Mouse (Mus musculus) kidney, postnatal 0 days (tissue): ENCODE results near the gene Pcyt1b. TPM values are rescaled to one million over a fixed set of nuclear protein-coding genes. Genes with fewer than 3 reads are reported as not detected.

Source experiments
- ATAC-seq: fragments of 200-750 bp; cut with Nextera tagmentation; replicated peaks from 2 replicates; pipeline ENCODE4 v1.8.0; 2017; ENCODE audit warnings: low read depth, moderate number of reproducible peaks, moderate TSS enrichment, moderate library complexity; ENCODE audit not compliant: low FRiP score
- DNase-seq: peaks from one replicate; pipeline ENCODE4 v3.0.0-alpha.2; 2016; ENCODE audit warnings: low spot score
- H3K27ac ChIP-seq: fragments of 300-500 bp; sonication (generic); 2 replicates; pipeline ENCODE4 v1.5.1; 2014; ENCODE audit warnings: mild to moderate bottlenecking
- H3K27me3 ChIP-seq: fragments of 300-500 bp; sonication (generic); 2 replicates; pipeline ENCODE4 v1.6.1; 2014; ENCODE audit warnings: low read length, mixed read lengths; ENCODE audit not compliant: insufficient read depth
- H3K36me3 ChIP-seq: fragments of 300-500 bp; sonication (generic); 2 replicates; pipeline ENCODE4 v1.6.1; 2014; ENCODE audit warnings: low read length, mixed read lengths; ENCODE audit not compliant: insufficient read depth
- H3K4me1 ChIP-seq: fragments of 300-500 bp; sonication (generic); replicated peaks from 2 replicates; pipeline ENCODE4 v1.6.1; 2014; ENCODE audit warnings: antibody characterized with exemption, low read length, mixed read lengths; ENCODE audit not compliant: insufficient read depth
- H3K4me2 ChIP-seq: fragments of 300-500 bp; sonication (generic); 2 replicates; pipeline ENCODE4 v1.6.1; 2014; ENCODE audit warnings: mild to moderate bottlenecking, low read length, moderate library complexity, mixed read lengths
- H3K4me3 ChIP-seq: fragments of 300-500 bp; sonication (generic); replicated peaks from 2 replicates; pipeline ENCODE4 v1.5.1; 2014; ENCODE audit warnings: low read depth, low read length
- H3K9ac ChIP-seq: fragments of 300-500 bp; sonication (generic); 2 replicates; pipeline ENCODE4 v1.6.1; 2014; ENCODE audit warnings: low read depth, low read length
- H3K9me3 ChIP-seq: fragments of 300-500 bp; sonication (generic); replicated peaks from 2 replicates; pipeline ENCODE4 v1.6.1; 2016; ENCODE audit warnings: low read length, inconsistent platforms, mixed read lengths
- CTCF ChIP-seq: IDR thresholded peaks from 2 replicates; pipeline ENCODE4 v1.5.1; 2016; ENCODE audit warnings: antibody characterized with exemption, low read depth, mild to moderate bottlenecking, moderate library complexity
- WGBS: fragments of 180-500 bp; shearing (Covaris S2); extraction: QIAGEN DNeasy Blood & Tissue Kit; methylation state at CpG from one replicate; pipeline ENCODE4 v1.1.7; 2014; 5-methylcytosine and 5-hydroxymethylcytosine counted together
- polyA plus RNA-seq: library from polyadenylated mRNA; unstranded; fragments of >200 nt; fragmentation: Nextera tagmentation; extraction: Ambion mirVana; gene quantifications from 2 replicates; pipeline ENCODE4 v1.2.1, GENCODE M21; 2015

Gene Pcyt1b
- polyA plus RNA-seq, 1 experiment from 2014 or later = 0.29 TPM

DNA sequence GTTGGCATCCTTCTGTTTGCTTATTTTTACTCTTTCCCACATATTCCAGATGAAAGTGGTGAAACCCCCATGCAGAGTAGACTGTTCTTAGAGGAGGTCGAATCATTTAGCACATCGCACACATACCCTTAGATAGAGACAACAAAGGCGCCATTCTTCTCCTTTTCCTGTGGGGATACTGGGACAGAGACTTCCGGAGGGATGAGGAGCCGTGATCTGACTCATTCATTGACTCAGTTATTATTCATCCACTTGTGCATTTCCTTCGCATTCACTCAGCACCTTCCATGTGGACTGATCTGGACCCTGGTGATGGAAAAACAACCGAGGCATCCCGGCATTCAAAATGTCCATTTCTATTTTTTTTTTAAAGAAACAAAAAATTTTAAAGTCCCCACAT, 76.2 kb downstream of the Pcyt1b start:
- no peaks in the 10 kb centered on the region for H3K27me3 ChIP-seq
- DNase-seq (no peak), ATAC-seq (no peak)
- H3K27ac ChIP-seq = no peak overlapping the region
- TF ChIP-seq CTCF = no peak
- no peak overlapping the region for H3K9ac ChIP-seq
- H3K4me2 ChIP-seq = no peak overlapping the region
- H3K4me3 ChIP-seq = no peak overlapping the region
- 88% methylated on average over 8 of the region's 8 CpGs for WGBS
- no peaks in the 10 kb centered on the region for H3K4me1 ChIP-seq
- no peaks in the 10 kb centered on the region for H3K36me3 ChIP-seq
- no peaks in the 10 kb centered on the region for H3K9me3 ChIP-seq

GRCm38 (mm10) chrX:93732407-93732806, 77.7 kb downstream of the Pcyt1b start:
- Histone ChIP-seq H3K4me3 (no peak overlapping the region), H3K9ac (no peak overlapping the region), H3K4me2 (no peak overlapping the region), H3K27me3 (no peaks in the 10 kb centered on the region), H3K27ac (no peak overlapping the region), H3K36me3 (no peaks in the 10 kb centered on the region), H3K9me3 (no peaks in the 10 kb centered on the region), H3K4me1 (no peaks in the 10 kb centered on the region)
- TF ChIP-seq CTCF = no peak
- DNase-seq = no peak
- ATAC-seq = no peak

DNA sequence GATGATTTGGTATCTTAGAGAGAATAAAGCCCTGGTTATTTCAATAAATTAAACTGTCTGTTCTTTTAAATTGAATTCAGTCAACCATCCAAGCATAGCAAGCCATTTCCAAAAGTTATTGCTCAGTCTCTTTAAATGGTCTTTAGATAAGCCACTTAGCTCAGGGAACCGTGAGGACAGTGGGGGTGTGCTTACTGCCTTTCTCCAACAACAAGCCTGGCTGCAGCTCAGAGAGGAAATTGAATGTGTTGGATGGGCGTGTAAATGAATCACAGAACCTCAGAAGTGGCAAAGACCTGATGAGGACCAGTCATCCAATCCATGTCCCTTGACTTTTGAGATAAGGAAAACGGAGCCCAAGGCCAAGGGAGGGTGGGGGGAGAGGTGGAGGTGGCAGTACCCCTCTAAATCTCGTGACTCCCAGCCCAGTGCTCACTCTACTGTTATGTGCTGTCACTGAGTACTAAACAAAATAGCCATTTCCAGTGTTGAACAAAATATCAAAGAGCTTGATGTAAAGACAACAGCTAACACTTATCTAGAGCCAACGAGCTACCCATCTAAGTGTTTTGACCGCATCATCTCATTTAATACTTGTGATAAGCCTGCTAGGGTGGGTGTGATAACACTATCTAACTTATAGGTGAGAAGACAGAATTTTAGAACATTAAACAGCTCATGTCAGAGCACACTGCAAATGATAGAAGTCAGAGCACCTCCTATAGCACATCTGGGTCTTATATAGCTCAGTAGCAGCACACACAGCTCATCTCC, 78.5 kb downstream of the Pcyt1b start:
- Histone ChIP-seq H3K27me3 (no peaks in the 10 kb centered on the region), H3K27ac (no peak overlapping the region), H3K4me3 (no peak overlapping the region), H3K36me3 (no peaks in the 10 kb centered on the region), H3K4me1 (no peaks in the 10 kb centered on the region), H3K9ac (no peak overlapping the region), H3K9me3 (no peaks in the 10 kb centered on the region), H3K4me2 (no peak overlapping the region)
- DNase-seq = no peak
- 52% methylated on average over 6 of the region's 6 CpGs for WGBS
- no peak for TF ChIP-seq CTCF
- no peak for ATAC-seq

- Histone ChIP-seq H3K9me3 (no peaks in the 10 kb centered on the region), H3K4me3 (no peak overlapping the region), H3K4me2 (no peak overlapping the region), H3K27me3 (no peaks in the 10 kb centered on the region), H3K4me1 (no peaks in the 10 kb centered on the region), H3K36me3 (no peaks in the 10 kb centered on the region), H3K27ac (no peak overlapping the region), H3K9ac (no peak overlapping the region)
- ATAC-seq (no peak), DNase-seq (no peak)
- TF ChIP-seq CTCF = no peak
- WGBS = 84% methylated on average over 1 of the region's 1 CpGs
Measured at GRCm38 (mm10) chrX:93749165-93749564, 94.5 kb downstream of the Pcyt1b start.

- Histone ChIP-seq H3K4me1 (no peaks in the 10 kb centered on the region), H3K27me3 (no peaks in the 10 kb centered on the region), H3K4me3 (no peak overlapping the region), H3K9ac (no peak overlapping the region), H3K36me3 (no peaks in the 10 kb centered on the region), H3K9me3 (no peaks in the 10 kb centered on the region), H3K27ac (no peak overlapping the region), H3K4me2 (no peak overlapping the region)
- DNase-seq (no peak), ATAC-seq (no peak)
- WGBS = 94% methylated on average over 6 of the region's 6 CpGs
- TF ChIP-seq CTCF = no peak
Measured at GRCm38 (mm10) chrX:93750566-93750965, 95.9 kb downstream of the Pcyt1b start.

GRCm38 (mm10) chrX:93755210-93755842, 100.7 kb downstream of the Pcyt1b start:
- no peak for TF ChIP-seq CTCF
- Histone ChIP-seq H3K36me3 (no peaks in the 10 kb centered on the region), H3K4me2 (no peak overlapping the region), H3K4me1 (no peaks in the 10 kb centered on the region), H3K27ac (no peak overlapping the region), H3K4me3 (no peak overlapping the region), H3K27me3 (no peaks in the 10 kb centered on the region), H3K9ac (no peak overlapping the region), H3K9me3 (no peaks in the 10 kb centered on the region)
- DNase-seq (no peak), ATAC-seq (no peak)
- WGBS = 69% methylated on average over 11 of the region's 11 CpGs
